Mouse (Mus musculus): ENCODE results near the gene Mypop. TPM values are rescaled to one million over a fixed set of nuclear protein-coding genes. Genes with fewer than 3 reads are reported as not detected.
A peak's percentile ranks its signal among the peaks of the same experiment; 100 is the strongest.

The Mypop gene
- total RNA-seq (2021): 10 to 100 TPM; 44.0 to 46.4 TPM
- long read RNA-seq, experiment 1, transcript Mypop-201 (3 exons, 2,173 nt): major isoform, 8 of 16 reads
- long read RNA-seq, experiment 1, partial matches to known transcripts: 2 of 16 reads
- long read RNA-seq, experiment 1, other reads (novel, unspliced or antisense): 5 of 16 reads
- long read RNA-seq, experiment 2, transcript Mypop-201 (3 exons, 2,173 nt): major isoform, 14 of 21 reads
- long read RNA-seq, experiment 2, partial matches to known transcripts: 2 of 21 reads
- long read RNA-seq, experiment 2, other reads (novel, unspliced or antisense): 4 of 21 reads

DNA sequence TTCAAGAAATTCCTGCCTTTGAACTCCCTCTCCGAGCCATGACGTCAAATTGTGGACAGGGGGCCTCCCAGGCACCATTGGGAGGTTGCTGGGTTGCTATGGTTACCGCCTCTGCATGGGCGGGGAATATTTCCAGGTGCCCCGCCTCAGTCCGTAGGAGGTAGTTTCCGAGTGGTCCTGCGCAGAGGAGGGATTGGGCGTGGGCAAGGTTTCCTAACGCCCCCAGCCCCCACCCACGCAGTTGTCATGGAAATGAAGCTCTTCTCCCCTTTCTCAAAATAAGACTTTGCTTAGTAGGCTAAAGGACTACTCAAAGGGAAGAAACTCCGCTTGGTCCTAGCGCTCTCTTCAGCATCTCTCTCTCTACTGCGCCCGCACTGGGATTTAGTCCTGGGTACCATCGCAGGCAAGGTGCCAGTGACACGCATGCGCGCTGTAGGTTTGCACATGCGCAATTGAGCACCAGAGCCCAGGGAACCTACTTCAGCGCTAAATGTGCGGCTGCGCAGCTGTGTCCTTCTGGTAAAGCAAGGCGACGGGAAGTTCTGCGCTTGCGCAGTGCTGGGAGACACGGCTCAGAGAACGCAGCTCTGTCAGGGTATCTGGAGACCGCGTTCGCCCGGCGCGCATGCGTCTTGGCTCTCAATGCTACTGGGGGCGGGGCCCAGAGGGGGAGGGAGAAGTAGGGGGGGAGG lies at the start of gene Mypop:
Gene Mypop, plus strand, starts transcription at position 645 of the 695 bp plus-strand sequence.
- Histone ChIP-seq H3K27ac (peak within 1 kb of the TSS; percentile 94), H3K4me3 (peak within 1 kb of the TSS; percentile 92)
- TF ChIP-seq CTCF (conservative IDR thresholded peaks at IDR 0.05): no peak
- peak; percentile 99 to 100 for DNase-seq (ENCODE audit: low spot score in 2 of 2)

DNA sequence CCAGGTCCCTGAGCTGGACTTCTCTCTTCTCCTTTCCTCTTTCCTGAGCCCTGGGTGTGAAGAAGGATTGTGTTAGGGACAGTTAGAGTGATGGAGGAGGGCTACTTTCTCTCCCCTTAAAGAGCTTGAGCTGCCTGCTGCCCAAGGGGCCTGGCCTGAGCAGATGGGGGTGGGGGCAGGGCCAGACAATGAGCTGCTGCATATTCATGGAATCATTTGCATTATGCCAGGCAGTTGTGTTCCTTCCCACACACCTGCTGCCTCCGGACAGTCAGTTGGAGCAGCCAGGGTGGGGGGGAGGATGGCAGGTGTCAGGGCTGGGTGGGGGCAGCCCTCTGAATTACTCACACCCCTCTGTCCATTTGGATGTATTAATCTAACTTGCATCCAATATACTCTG lies 48.7 kb upstream of the Mypop start:
- peak overlapping the region; percentile 58 for H3K27ac ChIP-seq
- peak in 1 of 2 experiments; percentile 47 for DNase-seq (ENCODE audit: low spot score in 2 of 2)
- no peak for TF ChIP-seq CTCF (conservative IDR thresholded peaks at IDR 0.05)
- no peak overlapping the region; the same call in 1 of the 2 replicates for H3K4me3 ChIP-seq

DNA sequence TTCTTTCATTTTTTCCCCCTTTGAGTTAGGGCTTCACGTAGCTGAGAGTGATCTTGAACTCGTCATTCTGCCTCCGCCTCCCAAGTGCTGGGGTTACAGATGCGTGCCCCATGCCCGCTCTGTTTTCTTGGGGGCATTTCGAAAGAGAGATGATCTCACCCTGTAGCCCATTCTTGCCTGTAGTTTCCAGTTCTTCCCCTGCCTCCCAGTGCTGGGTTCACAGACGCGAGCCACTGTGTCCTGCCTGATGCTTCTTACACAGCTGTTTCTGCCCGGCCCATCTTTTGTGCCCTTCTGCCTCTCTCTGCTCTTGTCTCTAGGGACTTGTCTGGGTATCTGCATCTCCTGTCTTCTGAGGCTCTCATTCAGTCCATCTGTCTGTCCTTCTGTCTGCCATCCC lies 48.2 kb upstream of the Mypop start:
- no peak for DNase-seq (ENCODE audit: low spot score in 2 of 2)
- H3K4me3 ChIP-seq: no peak overlapping the region
- TF ChIP-seq CTCF (conservative IDR thresholded peaks at IDR 0.05): no peak
- H3K27ac ChIP-seq: peak overlapping the region; percentile 58

DNA sequence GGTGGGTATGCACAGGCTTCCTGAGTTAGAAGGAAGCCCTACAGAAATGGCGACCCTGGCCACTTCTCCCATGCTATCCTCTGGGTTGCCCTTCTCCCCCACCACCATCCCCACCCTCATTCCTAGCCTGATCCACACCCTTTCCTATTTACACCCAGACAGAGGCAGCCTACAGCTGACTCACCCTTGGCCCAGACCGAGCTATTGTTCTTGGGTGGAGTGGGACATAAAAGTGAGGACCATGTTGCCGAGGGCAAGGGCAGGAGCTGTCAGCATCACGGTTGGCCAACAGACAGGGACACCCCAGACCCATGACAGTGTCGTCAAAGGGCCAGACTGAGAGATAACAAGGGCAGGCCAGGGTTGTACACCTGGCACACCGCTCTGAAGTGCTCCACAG lies 42.9 kb upstream of the Mypop start:
- no peak for DNase-seq (ENCODE audit: low spot score in 2 of 2)
- no peak overlapping the region for H3K4me3 ChIP-seq
- no peak for TF ChIP-seq CTCF (conservative IDR thresholded peaks at IDR 0.05)
- H3K27ac ChIP-seq: peak overlapping the region; percentile 80

DNA sequence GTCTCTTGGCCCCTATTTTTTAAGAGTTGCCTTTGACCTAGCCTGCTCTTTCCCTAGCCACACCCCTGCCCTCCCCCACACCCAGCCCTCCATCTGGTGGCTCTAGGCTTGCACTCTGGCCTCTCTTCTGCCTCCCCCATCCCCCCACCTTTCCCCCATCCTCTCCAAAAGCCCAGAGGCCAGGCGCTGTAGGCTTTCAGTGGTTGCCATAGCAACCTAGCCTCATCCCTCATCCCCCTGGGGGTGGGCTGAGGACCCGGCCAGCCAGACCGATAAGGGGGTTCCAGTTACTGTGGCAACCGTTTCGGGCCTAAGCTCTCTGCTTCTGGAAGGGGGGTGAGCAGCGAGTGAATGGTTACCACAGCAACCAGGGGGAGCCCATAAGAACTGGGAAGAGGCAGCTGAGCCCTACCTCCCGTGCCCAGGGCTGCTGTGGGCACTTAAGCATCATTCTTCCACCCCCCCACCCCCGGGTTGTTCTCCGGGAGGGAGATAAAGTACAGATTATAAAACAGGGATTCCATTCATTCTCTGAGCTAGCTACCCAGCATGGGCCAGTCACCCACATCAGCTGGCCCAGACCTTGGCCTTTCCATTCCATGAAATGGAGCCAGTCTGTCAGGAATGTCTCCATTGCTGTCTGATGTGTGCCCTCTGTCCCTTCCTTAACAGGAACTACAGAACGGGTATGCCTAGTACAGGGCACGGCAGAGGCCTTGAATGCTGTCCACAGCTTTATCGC lies 41.1 kb upstream of the Mypop start:
- Histone ChIP-seq H3K27ac (peak overlapping the region; percentile 70), H3K4me3 (peak overlapping the region; percentile 6; the same call in 1 of the 2 replicates)
- no peak for TF ChIP-seq CTCF (conservative IDR thresholded peaks at IDR 0.05)
- DNase-seq (ENCODE audit: low spot score in 2 of 2): peak in 1 of 2 experiments; percentile 60

GRCm38 (mm10) chr7:18950523-18951315 lies 40.3 kb upstream of the Mypop start:
- TF ChIP-seq CTCF (conservative IDR thresholded peaks at IDR 0.05): no peak
- peak overlapping the region; percentile 70 for H3K27ac ChIP-seq
- peak overlapping the region; percentile 6; the same call in 1 of the 2 replicates for H3K4me3 ChIP-seq
- DNase-seq (ENCODE audit: low spot score in 2 of 2): peak in 1 of 2 experiments; percentile 49

DNA sequence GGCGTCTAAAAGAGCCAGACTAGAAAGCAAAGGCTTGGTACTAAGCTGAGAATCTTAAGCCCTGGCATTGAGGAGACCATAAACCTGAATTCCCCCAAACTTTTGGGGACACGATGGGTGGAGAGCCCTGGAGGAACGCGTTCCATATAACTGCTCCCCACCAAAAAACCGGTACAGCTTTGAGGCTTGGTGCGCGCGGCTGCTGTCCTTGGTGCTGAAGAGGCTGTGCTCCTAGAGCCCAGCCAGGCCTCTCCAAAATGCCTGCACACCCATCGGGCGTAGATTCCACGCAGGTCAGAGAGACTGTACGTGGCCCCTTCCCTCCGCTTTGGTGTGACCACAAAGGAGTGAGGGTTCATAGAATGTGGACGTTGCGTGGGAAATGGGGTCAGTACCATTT lies 39.6 kb upstream of the Mypop start:
- Histone ChIP-seq H3K27ac (peak overlapping the region; percentile 70; the same call in 1 of the 2 replicates), H3K4me3 (no peak overlapping the region)
- no peak for DNase-seq (ENCODE audit: low spot score in 2 of 2)
- TF ChIP-seq CTCF (conservative IDR thresholded peaks at IDR 0.05): no peak

DNA sequence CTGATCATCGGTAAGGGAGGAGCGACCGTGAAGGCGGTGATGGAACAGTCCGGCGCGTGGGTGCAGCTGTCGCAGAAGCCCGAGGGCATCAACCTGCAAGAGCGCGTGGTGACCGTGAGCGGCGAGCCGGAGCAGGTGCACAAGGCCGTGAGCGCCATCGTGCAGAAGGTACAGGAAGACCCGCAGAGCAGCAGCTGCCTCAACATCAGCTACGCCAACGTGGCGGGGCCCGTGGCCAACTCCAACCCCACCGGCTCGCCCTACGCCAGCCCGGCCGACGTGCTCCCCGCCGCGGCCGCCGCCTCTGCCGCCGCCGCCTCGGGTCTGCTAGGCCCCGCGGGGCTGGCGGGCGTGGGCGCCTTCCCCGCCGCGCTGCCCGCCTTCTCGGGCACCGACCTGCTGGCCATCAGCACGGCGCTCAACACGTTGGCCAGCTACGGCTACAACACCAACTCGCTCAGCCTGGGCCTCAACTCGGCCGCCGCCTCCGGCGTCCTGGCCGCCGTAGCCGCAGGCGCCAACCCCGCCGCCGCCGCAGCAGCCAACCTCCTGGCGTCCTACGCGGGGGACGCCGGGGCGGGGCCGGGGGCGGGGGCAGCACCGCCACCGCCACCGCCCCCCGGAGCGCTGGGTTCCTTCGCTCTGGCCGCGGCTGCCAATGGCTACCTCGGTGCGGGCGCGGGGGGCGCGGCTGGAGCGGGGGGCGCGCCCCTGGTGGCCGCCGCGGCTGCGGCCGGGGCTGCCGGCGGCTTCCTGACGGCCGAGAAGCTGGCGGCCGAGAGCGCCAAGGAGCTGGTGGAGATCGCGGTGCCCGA lies 33.3 kb upstream of the Mypop start:
- Histone ChIP-seq H3K27ac (peak overlapping the region; percentile 77), H3K4me3 (peak overlapping the region; percentile 50)
- no peak for TF ChIP-seq CTCF (conservative IDR thresholded peaks at IDR 0.05)
- peak in 1 of 2 experiments; percentile 30 for DNase-seq (ENCODE audit: low spot score in 2 of 2)

DNA sequence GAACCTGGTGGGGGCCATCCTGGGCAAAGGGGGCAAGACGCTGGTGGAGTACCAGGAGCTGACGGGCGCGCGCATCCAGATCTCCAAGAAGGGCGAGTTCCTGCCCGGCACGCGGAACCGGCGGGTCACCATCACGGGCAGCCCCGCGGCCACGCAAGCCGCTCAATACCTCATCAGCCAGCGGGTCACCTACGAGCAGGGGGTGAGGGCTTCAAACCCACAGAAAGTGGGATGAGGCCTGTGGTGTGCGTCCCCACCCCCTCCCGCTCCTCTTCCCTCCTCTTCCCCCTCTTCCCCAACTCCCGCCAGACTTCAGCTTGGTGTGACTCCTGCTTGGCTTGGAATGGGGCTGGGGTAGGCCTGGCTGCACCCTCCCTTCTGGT lies 32.7 kb upstream of the Mypop start:
- peak overlapping the region; percentile 49 for H3K4me3 ChIP-seq
- TF ChIP-seq CTCF (conservative IDR thresholded peaks at IDR 0.05): no peak
- DNase-seq (ENCODE audit: low spot score in 2 of 2): no peak
- H3K27ac ChIP-seq: peak overlapping the region; percentile 48; the same call in 1 of the 2 replicates

GRCm38 (mm10) chr7:18959446-18959845 lies 31.6 kb upstream of the Mypop start:
- DNase-seq (ENCODE audit: low spot score in 2 of 2): no peak
- Histone ChIP-seq H3K27ac (no peak overlapping the region), H3K4me3 (no peak overlapping the region)
- TF ChIP-seq CTCF (conservative IDR thresholded peaks at IDR 0.05): no peak

GRCm38 (mm10) chr7:18962171-18962792 lies 28.8 kb upstream of the Mypop start:
- Histone ChIP-seq H3K27ac (no peak overlapping the region), H3K4me3 (no peak overlapping the region; the same call in 1 of the 2 replicates)
- no peak for DNase-seq (ENCODE audit: low spot score in 2 of 2)
- no peak for TF ChIP-seq CTCF (conservative IDR thresholded peaks at IDR 0.05)

Measured in layer of hippocampus, adult 2 months (tissue).